Mouse (Mus musculus) kidney, postnatal 0 days (tissue): ENCODE results near the gene Plppr5. TPM values are rescaled to one million over a fixed set of nuclear protein-coding genes. Genes with fewer than 3 reads are reported as not detected.

Experiments
- ATAC-seq: fragments of 200-750 bp; cut with Nextera tagmentation; replicated peaks from 2 replicates; pipeline ENCODE4 v1.8.0; 2017; ENCODE audit warnings: low read depth, moderate number of reproducible peaks, moderate TSS enrichment, moderate library complexity; ENCODE audit not compliant: low FRiP score
- DNase-seq: peaks from one replicate; pipeline ENCODE4 v3.0.0-alpha.2; 2016; ENCODE audit warnings: low spot score
- H3K27ac ChIP-seq: fragments of 300-500 bp; sonication (generic); 2 replicates; pipeline ENCODE4 v1.5.1; 2014; ENCODE audit warnings: mild to moderate bottlenecking
- H3K27me3 ChIP-seq: fragments of 300-500 bp; sonication (generic); 2 replicates; pipeline ENCODE4 v1.6.1; 2014; ENCODE audit warnings: low read length, mixed read lengths; ENCODE audit not compliant: insufficient read depth
- H3K36me3 ChIP-seq: fragments of 300-500 bp; sonication (generic); 2 replicates; pipeline ENCODE4 v1.6.1; 2014; ENCODE audit warnings: low read length, mixed read lengths; ENCODE audit not compliant: insufficient read depth
- H3K4me1 ChIP-seq: fragments of 300-500 bp; sonication (generic); replicated peaks from 2 replicates; pipeline ENCODE4 v1.6.1; 2014; ENCODE audit warnings: antibody characterized with exemption, low read length, mixed read lengths; ENCODE audit not compliant: insufficient read depth
- H3K4me2 ChIP-seq: fragments of 300-500 bp; sonication (generic); 2 replicates; pipeline ENCODE4 v1.6.1; 2014; ENCODE audit warnings: mild to moderate bottlenecking, low read length, moderate library complexity, mixed read lengths
- H3K4me3 ChIP-seq: fragments of 300-500 bp; sonication (generic); replicated peaks from 2 replicates; pipeline ENCODE4 v1.5.1; 2014; ENCODE audit warnings: low read depth, low read length
- H3K9ac ChIP-seq: fragments of 300-500 bp; sonication (generic); 2 replicates; pipeline ENCODE4 v1.6.1; 2014; ENCODE audit warnings: low read depth, low read length
- H3K9me3 ChIP-seq: fragments of 300-500 bp; sonication (generic); replicated peaks from 2 replicates; pipeline ENCODE4 v1.6.1; 2016; ENCODE audit warnings: low read length, inconsistent platforms, mixed read lengths
- CTCF ChIP-seq: IDR thresholded peaks from 2 replicates; pipeline ENCODE4 v1.5.1; 2016; ENCODE audit warnings: antibody characterized with exemption, low read depth, mild to moderate bottlenecking, moderate library complexity
- WGBS: fragments of 180-500 bp; shearing (Covaris S2); extraction: QIAGEN DNeasy Blood & Tissue Kit; methylation state at CpG from one replicate; pipeline ENCODE4 v1.1.7; 2014; 5-methylcytosine and 5-hydroxymethylcytosine counted together
- polyA plus RNA-seq: library from polyadenylated mRNA; unstranded; fragments of >200 nt; fragmentation: Nextera tagmentation; extraction: Ambion mirVana; gene quantifications from 2 replicates; pipeline ENCODE4 v1.2.1, GENCODE M21; 2015

Plppr5 gene
- polyA plus RNA-seq, 1 experiment from 2014 or later, result 0.17 TPM

- Histone ChIP-seq H3K4me1 (no peaks in the 10 kb centered on the region), H3K4me3 (no peak overlapping the region), H3K27ac (no peak overlapping the region), H3K27me3 (no peaks in the 10 kb centered on the region), H3K36me3 (no peaks in the 10 kb centered on the region), H3K4me2 (no peak overlapping the region), H3K9ac (no peak overlapping the region), H3K9me3 (no peaks in the 10 kb centered on the region)
- TF ChIP-seq CTCF, result no peak
- 92% methylated on average over 13 of the region's 13 CpGs for WGBS
- ATAC-seq (no peak), DNase-seq (no peak)
Measured at GRCm38 (mm10) chr3:117625257-117626001, 50.8 kb downstream of the Plppr5 start.

GRCm38 (mm10) chr3:117628799-117629198, 54.2 kb downstream of the Plppr5 start:
- ATAC-seq (no peak), DNase-seq (no peak)
- no peak overlapping the region for H3K4me2 ChIP-seq
- no peaks in the 10 kb centered on the region for H3K27me3 ChIP-seq
- TF ChIP-seq CTCF, result no peak
- 78% methylated on average over 3 of the region's 3 CpGs for WGBS
- no peaks in the 10 kb centered on the region for H3K9me3 ChIP-seq
- no peak overlapping the region for H3K9ac ChIP-seq
- no peak overlapping the region for H3K4me3 ChIP-seq
- H3K36me3 ChIP-seq, result no peaks in the 10 kb centered on the region
- no peaks in the 10 kb centered on the region for H3K4me1 ChIP-seq
- H3K27ac ChIP-seq, result no peak overlapping the region

- Histone ChIP-seq H3K9me3 (no peaks in the 10 kb centered on the region), H3K4me2 (no peak overlapping the region), H3K4me3 (no peak overlapping the region), H3K9ac (no peak overlapping the region), H3K27me3 (no peaks in the 10 kb centered on the region), H3K4me1 (no peaks in the 10 kb centered on the region), H3K27ac (no peak overlapping the region), H3K36me3 (no peaks in the 10 kb centered on the region)
- 26% methylated on average over 2 of the region's 2 CpGs for WGBS
- ATAC-seq, result no peak
- DNase-seq, result peak; percentile 12
- TF ChIP-seq CTCF, result no peak
Measured at GRCm38 (mm10) chr3:117630332-117630731, 55.7 kb downstream of the Plppr5 start.

GRCm38 (mm10) chr3:117648612-117649011, 74.0 kb downstream of the Plppr5 start:
- ATAC-seq, result no peak
- Histone ChIP-seq H3K9ac (no peak overlapping the region), H3K27me3 (no peaks in the 10 kb centered on the region), H3K36me3 (no peaks in the 10 kb centered on the region), H3K4me2 (no peak overlapping the region), H3K9me3 (no peaks in the 10 kb centered on the region), H3K27ac (no peak overlapping the region), H3K4me3 (no peak overlapping the region), H3K4me1 (no peaks in the 10 kb centered on the region)
- DNase-seq, result no peak
- no peak for TF ChIP-seq CTCF
- 74% methylated on average over 8 of the region's 8 CpGs for WGBS

GRCm38 (mm10) chr3:117664316-117664715, 89.7 kb downstream of the Plppr5 start:
- DNase-seq (no peak), ATAC-seq (no peak)
- Histone ChIP-seq H3K27me3 (no peaks in the 10 kb centered on the region), H3K9ac (no peak overlapping the region), H3K4me3 (no peak overlapping the region), H3K27ac (no peak overlapping the region), H3K4me1 (no peaks in the 10 kb centered on the region), H3K36me3 (no peaks in the 10 kb centered on the region), H3K9me3 (no peaks in the 10 kb centered on the region), H3K4me2 (no peak overlapping the region)
- TF ChIP-seq CTCF, result no peak
- WGBS, result 76% methylated on average over 1 of the region's 1 CpGs

GRCm38 (mm10) chr3:117679189-117679588, 104.6 kb downstream of the Plppr5 start:
- H3K9ac ChIP-seq, result no peak overlapping the region
- 89% methylated on average over 6 of the region's 6 CpGs for WGBS
- no peak overlapping the region for H3K4me3 ChIP-seq
- ATAC-seq, result no peak
- no peaks in the 10 kb centered on the region for H3K4me1 ChIP-seq
- TF ChIP-seq CTCF, result no peak
- no peak overlapping the region for H3K4me2 ChIP-seq
- no peak for DNase-seq
- H3K27me3 ChIP-seq, result no peaks in the 10 kb centered on the region
- no peak overlapping the region for H3K27ac ChIP-seq
- H3K9me3 ChIP-seq, result no peaks in the 10 kb centered on the region
- no peaks in the 10 kb centered on the region for H3K36me3 ChIP-seq

GRCm38 (mm10) chr3:117684640-117685039, 110.0 kb downstream of the Plppr5 start:
- Histone ChIP-seq H3K9ac (no peak overlapping the region), H3K4me2 (no peak overlapping the region), H3K27ac (no peak overlapping the region), H3K36me3 (no peaks in the 10 kb centered on the region), H3K9me3 (no peaks in the 10 kb centered on the region), H3K27me3 (no peaks in the 10 kb centered on the region), H3K4me1 (no peaks in the 10 kb centered on the region), H3K4me3 (no peak overlapping the region)
- DNase-seq (no peak), ATAC-seq (no peak)
- WGBS, result 74% methylated on average over 6 of the region's 6 CpGs
- TF ChIP-seq CTCF, result no peak
